Mouse (Mus musculus) gastrocnemius, adult 18-20 months (tissue): ENCODE data around the gene Abhd18. TPM values are rescaled to one million over a fixed set of nuclear protein-coding genes. Genes with fewer than 3 reads are reported as not detected.
A peak's percentile ranks its signal among the peaks of the same experiment; 100 is the strongest.
"Not testable (repeated sequence)": the region's sequence is repeated elsewhere in the genome, so short reads cannot be mapped to it uniquely, and the experiment has no call there.

Experiments used
- DNase-seq: peaks from one replicate; pipeline ENCODE4 v3.0.0; 2021; ENCODE audit warnings: low spot score
- long read RNA-seq, 2 experiments: library from polyadenylated mRNA; stranded (forward); transcript quantifications; one replicate each; pipeline ENCODE4 v2.0.0; 2021
- total RNA-seq, 2 experiments: library from RNA; stranded (reverse); gene quantifications; 2 replicates each; pipeline ENCODE4 v1.2.3; 2021

The Abhd18 gene
- total RNA-seq, result 10 to 100 TPM; 12.4 to 15.7 TPM
- long read RNA-seq, experiment 1, transcript Abhd18-201 (13 exons, 3,277 nt), result major isoform, 7 of 9 reads
- long read RNA-seq, experiment 1, partial matches to known transcripts, result 1 of 9 reads
- long read RNA-seq, experiment 1, other reads (novel, unspliced or antisense), result 1 of 9 reads
- long read RNA-seq, experiment 2, transcript Abhd18-201 (13 exons, 3,277 nt), result major isoform, 14 of 17 reads
- long read RNA-seq, experiment 2, partial matches to known transcripts, result 3 of 17 reads
- long read RNA-seq, experiment 2, other reads (novel, unspliced or antisense), result 0 of 17 reads

- DNase-seq, result not testable (repeated sequence)
These were observed at the start of gene Abhd18 for GRCm38 (mm10) chr3:40846957-40847017. TSS of gene Abhd18 (plus strand) at chr3:40846970.

- DNase-seq, result no peak
These were observed 48.7 kb upstream of the Abhd18 start for GRCm38 (mm10) chr3:40798054-40798453.

GRCm38 (mm10) chr3:40798500-40798899, 48.3 kb upstream of the Abhd18 start:
- DNase-seq, result peak; percentile 15

GRCm38 (mm10) chr3:40799530-40800372, 47.0 kb upstream of the Abhd18 start, which contains the start of gene Plk4:
TSS of gene Plk4 (plus strand) at chr3:40800019.
- DNase-seq, result peak; percentile 96

- no peak for DNase-seq
These were observed 46.4 kb upstream of the Abhd18 start for GRCm38 (mm10) chr3:40800373-40800823.

GRCm38 (mm10) chr3:40806871-40807270, 39.9 kb upstream of the Abhd18 start:
- no peak for DNase-seq

GRCm38 (mm10) chr3:40808686-40809085, 38.1 kb upstream of the Abhd18 start:
- DNase-seq, result no peak

GRCm38 (mm10) chr3:40809894-40810293, 36.9 kb upstream of the Abhd18 start:
- no peak for DNase-seq

- no peak for DNase-seq
These were observed 33.5 kb upstream of the Abhd18 start for GRCm38 (mm10) chr3:40813275-40813674.

GRCm38 (mm10) chr3:40845521-40845920, 1.2 kb upstream of the Abhd18 start:
- not testable (repeated sequence) for DNase-seq

GRCm38 (mm10) chr3:40846473-40846956, 255 bp upstream of the Abhd18 start, which contains the start of gene Mfsd8:
TSS of gene Mfsd8 (minus strand) at chr3:40846886.
- peak; percentile 94 for DNase-seq

- peak; percentile 47 for DNase-seq
These were observed 248 bp downstream of the Abhd18 start for GRCm38 (mm10) chr3:40847018-40847417.

- not testable (repeated sequence) for DNase-seq
These were observed 1.2 kb downstream of the Abhd18 start for GRCm38 (mm10) chr3:40847936-40848335.

- not testable (repeated sequence) for DNase-seq
These were observed 6.5 kb downstream of the Abhd18 start for GRCm38 (mm10) chr3:40853123-40853738.

- peak; percentile 97 for DNase-seq
These were observed 47.1 kb downstream of the Abhd18 start for GRCm38 (mm10) chr3:40893816-40894258.

- peak; percentile 4 for DNase-seq
These were observed 47.6 kb downstream of the Abhd18 start for GRCm38 (mm10) chr3:40894336-40894735.

GRCm38 (mm10) chr3:40902443-40902842, 55.7 kb downstream of the Abhd18 start, which contains the start of gene 1700034I23Rik:
TSS of gene 1700034I23Rik (minus strand) at chr3:40902543.
- DNase-seq, result not testable (repeated sequence)

GRCm38 (mm10) chr3:40938189-40938588, 91.4 kb downstream of the Abhd18 start:
- DNase-seq, result no peak

- no peak for DNase-seq
These were observed 91.8 kb downstream of the Abhd18 start for GRCm38 (mm10) chr3:40938592-40938991.

- DNase-seq, result no peak
These were observed 92.2 kb downstream of the Abhd18 start for GRCm38 (mm10) chr3:40939019-40939418.

- peak; percentile 100 for DNase-seq
These were observed 102.6 kb downstream of the Abhd18 start, which contains the start of gene Larp1b for GRCm38 (mm10) chr3:40949170-40949902. TSS of gene Larp1b (plus strand) at chr3:40949828.
